Mouse (Mus musculus): ENCODE measurements at regions not wholly inside any gene's neighbourhood (a gene's known extent, or its start where the extent isn't known, plus 50 kb on each side); places are given as distances from the start of the nearest gene placed in this dataset.

- Histone ChIP-seq H3K27ac (replicated peaks; ENCODE audit: low read depth, low read length) (no peak overlapping the region), H3K36me3 (ENCODE audit: control insufficient read depth, insufficient read depth, low read length) (no peaks in the 10 kb centered on the region), H3K4me3 (ENCODE audit: low read depth, low read length) (no peak overlapping the region), H3K9ac (ENCODE audit: low read length) (no peak overlapping the region), H3K4me2 (ENCODE audit: low read depth, severe bottlenecking) (no peak overlapping the region), H3K4me1 (ENCODE audit: control insufficient read depth, insufficient read depth, low read length) (no peaks in the 10 kb centered on the region), H3K9me3 (ENCODE audit: control insufficient read depth, low read length) (no peaks in the 10 kb centered on the region), H3K27me3 (ENCODE audit: control insufficient read depth, insufficient read depth, low read length) (no peaks in the 10 kb centered on the region)
- DNase-seq (ENCODE audit: low spot score): no peak
- WGBS: 77% methylated on average over 2 of the region's 2 CpGs
- ATAC-seq (ENCODE audit: insufficient number of reproducible peaks, low FRiP score, low TSS enrichment, low read depth): no peak
These were observed 2557.0 kb upstream of the Gm6569 start for GRCm38 (mm10) chr15:71277388-71277787.

DNA sequence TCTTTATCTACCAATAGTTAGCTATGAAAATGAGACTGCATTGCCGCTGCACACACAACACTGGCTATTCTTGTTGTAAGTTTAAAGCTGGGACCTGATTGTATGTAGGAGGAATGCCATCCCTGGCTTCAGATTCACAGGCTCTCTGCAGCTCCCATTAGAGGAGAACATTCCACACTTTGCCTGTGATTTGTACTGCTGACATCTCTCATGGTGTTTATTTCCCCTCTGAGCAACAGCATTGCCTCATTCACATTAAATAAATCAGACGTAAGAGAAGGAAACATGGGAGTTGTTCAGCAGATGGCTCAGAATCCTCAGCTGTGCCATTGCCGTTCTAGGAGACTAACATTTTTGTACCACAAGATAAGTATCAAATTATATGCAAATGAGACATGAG is 2550.6 kb upstream of the Gm6569 start:
- Histone ChIP-seq H3K36me3 (ENCODE audit: control insufficient read depth, insufficient read depth, low read length) (no peaks in the 10 kb centered on the region), H3K4me2 (ENCODE audit: low read depth, severe bottlenecking) (no peak overlapping the region), H3K9ac (ENCODE audit: low read length) (no peak overlapping the region), H3K4me3 (ENCODE audit: low read depth, low read length) (no peak overlapping the region), H3K9me3 (ENCODE audit: control insufficient read depth, low read length) (no peaks in the 10 kb centered on the region), H3K27ac (replicated peaks; ENCODE audit: low read depth, low read length) (no peak overlapping the region), H3K27me3 (ENCODE audit: control insufficient read depth, insufficient read depth, low read length) (no peaks in the 10 kb centered on the region), H3K4me1 (ENCODE audit: control insufficient read depth, insufficient read depth, low read length) (no peaks in the 10 kb centered on the region)
- no peak for ATAC-seq (ENCODE audit: insufficient number of reproducible peaks, low FRiP score, low TSS enrichment, low read depth)
- DNase-seq (ENCODE audit: low spot score): no peak
- WGBS: 85% methylated on average over 3 of the region's 3 CpGs

DNA sequence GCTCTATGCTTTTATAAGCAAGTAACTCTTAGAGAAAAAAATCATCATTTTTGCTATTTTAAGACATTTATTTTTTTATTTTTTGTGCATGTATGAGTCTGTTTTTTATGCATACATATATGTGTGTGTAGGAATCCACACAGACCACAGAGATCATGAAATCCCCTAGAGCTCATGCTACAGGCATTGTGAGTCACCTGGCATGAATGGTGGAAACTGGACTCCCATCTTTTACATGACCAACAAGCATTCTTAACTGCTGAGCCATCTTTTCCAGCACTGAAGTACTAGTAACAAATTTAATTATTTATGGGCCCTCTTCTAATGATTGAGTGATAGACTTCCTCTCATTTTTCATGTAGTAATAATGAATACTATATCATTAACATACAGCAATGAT is 2531.8 kb upstream of the Gm6569 start:
- Histone ChIP-seq H3K4me3 (ENCODE audit: low read depth, low read length) (no peak overlapping the region), H3K27me3 (ENCODE audit: control insufficient read depth, insufficient read depth, low read length) (no peaks in the 10 kb centered on the region), H3K27ac (replicated peaks; ENCODE audit: low read depth, low read length) (no peak overlapping the region), H3K9me3 (ENCODE audit: control insufficient read depth, low read length) (no peaks in the 10 kb centered on the region), H3K4me1 (ENCODE audit: control insufficient read depth, insufficient read depth, low read length) (no peaks in the 10 kb centered on the region), H3K4me2 (ENCODE audit: low read depth, severe bottlenecking) (no peak overlapping the region), H3K36me3 (ENCODE audit: control insufficient read depth, insufficient read depth, low read length) (no peaks in the 10 kb centered on the region), H3K9ac (ENCODE audit: low read length) (no peak overlapping the region)
- no peak for ATAC-seq (ENCODE audit: insufficient number of reproducible peaks, low FRiP score, low TSS enrichment, low read depth)
- DNase-seq (ENCODE audit: low spot score): no peak

GRCm38 (mm10) chr15:71310230-71310629 is 2524.1 kb upstream of the Gm6569 start:
- DNase-seq (ENCODE audit: low spot score) (no peak), ATAC-seq (ENCODE audit: insufficient number of reproducible peaks, low FRiP score, low TSS enrichment, low read depth) (no peak)
- H3K36me3 ChIP-seq (ENCODE audit: control insufficient read depth, insufficient read depth, low read length): no peaks in the 10 kb centered on the region
- no peaks in the 10 kb centered on the region for H3K4me1 ChIP-seq (ENCODE audit: control insufficient read depth, insufficient read depth, low read length)
- no peak overlapping the region for H3K4me3 ChIP-seq (ENCODE audit: low read depth, low read length)
- H3K9ac ChIP-seq (ENCODE audit: low read length): no peak overlapping the region
- H3K4me2 ChIP-seq (ENCODE audit: low read depth, severe bottlenecking): no peak overlapping the region
- H3K27me3 ChIP-seq (ENCODE audit: control insufficient read depth, insufficient read depth, low read length): no peaks in the 10 kb centered on the region
- H3K27ac ChIP-seq (replicated peaks; ENCODE audit: low read depth, low read length): no peak overlapping the region
- no peaks in the 10 kb centered on the region for H3K9me3 ChIP-seq (ENCODE audit: control insufficient read depth, low read length)
- 62% methylated on average over 3 of the region's 3 CpGs for WGBS

DNA sequence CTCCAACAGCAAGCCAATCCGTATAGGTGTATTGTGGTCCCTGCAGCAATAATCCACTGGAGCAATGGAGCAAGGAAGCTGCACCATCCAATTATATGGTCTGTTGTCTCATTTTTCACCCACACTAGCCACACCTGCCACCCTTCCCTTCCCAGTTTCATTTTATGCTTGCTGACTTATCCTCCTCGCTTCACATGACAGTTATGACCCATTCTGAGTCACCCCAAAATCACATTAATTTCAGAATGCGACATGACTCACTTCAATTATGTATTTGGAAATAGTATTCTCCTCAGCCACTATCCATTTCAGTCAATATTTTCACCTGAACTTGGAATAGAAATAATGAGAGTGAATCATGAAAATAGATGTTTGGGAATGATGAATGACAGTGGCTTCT is 2507.8 kb upstream of the Gm6569 start:
- no peaks in the 10 kb centered on the region for H3K9me3 ChIP-seq (ENCODE audit: control insufficient read depth, low read length)
- 82% methylated on average over 3 of the region's 3 CpGs for WGBS

DNA sequence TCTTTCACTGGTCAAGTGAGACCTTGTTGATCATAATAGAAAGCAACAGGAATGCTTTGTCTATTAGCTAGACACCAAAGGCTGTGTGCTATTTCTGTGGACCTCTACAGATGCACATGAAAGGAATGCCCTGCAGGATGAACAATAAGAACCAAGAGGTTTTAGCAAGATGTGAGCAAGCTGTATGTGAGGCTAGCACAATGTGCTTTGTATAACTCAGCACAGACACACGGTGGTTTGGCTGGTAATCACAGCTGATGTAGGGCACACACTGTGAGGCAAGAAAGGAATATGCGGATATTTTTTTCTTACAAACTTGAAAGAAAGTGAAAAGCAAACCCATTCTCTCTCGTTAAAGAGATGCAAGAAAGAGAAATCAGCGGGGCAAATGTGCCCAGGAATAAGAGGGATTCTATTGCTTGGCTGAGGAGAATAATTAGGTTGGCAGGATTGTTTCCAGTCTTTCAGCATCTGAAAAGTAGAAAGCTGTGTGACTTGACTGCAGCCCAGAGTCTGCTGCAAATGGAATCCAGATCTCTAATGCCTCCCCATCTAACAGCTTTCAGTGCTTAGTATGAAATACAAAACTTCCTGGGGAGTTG is 2476.1 kb upstream of the Gm6569 start:
- Histone ChIP-seq H3K27ac (replicated peaks; ENCODE audit: low read depth, low read length) (no peak overlapping the region), H3K36me3 (ENCODE audit: control insufficient read depth, insufficient read depth, low read length) (no peaks in the 10 kb centered on the region), H3K27me3 (ENCODE audit: control insufficient read depth, insufficient read depth, low read length) (no peaks in the 10 kb centered on the region), H3K9me3 (ENCODE audit: control insufficient read depth, low read length) (no peaks in the 10 kb centered on the region), H3K4me2 (ENCODE audit: low read depth, severe bottlenecking) (no peak overlapping the region), H3K9ac (ENCODE audit: low read length) (no peak overlapping the region), H3K4me1 (ENCODE audit: control insufficient read depth, insufficient read depth, low read length) (no peaks in the 10 kb centered on the region), H3K4me3 (ENCODE audit: low read depth, low read length) (no peak overlapping the region)
- DNase-seq (ENCODE audit: low spot score) (no peak), ATAC-seq (ENCODE audit: insufficient number of reproducible peaks, low FRiP score, low TSS enrichment, low read depth) (no peak)
- WGBS: 63% methylated on average over 4 of the region's 4 CpGs

More for the DNA sequence above, 2507.8 kb upstream of the Gm6569 start:
- Histone ChIP-seq H3K4me2 (ENCODE audit: low read depth, severe bottlenecking) (no peak overlapping the region), H3K36me3 (ENCODE audit: control insufficient read depth, insufficient read depth, low read length) (no peaks in the 10 kb centered on the region), H3K9ac (ENCODE audit: low read length) (no peak overlapping the region), H3K27ac (replicated peaks; ENCODE audit: low read depth, low read length) (no peak overlapping the region), H3K4me1 (ENCODE audit: control insufficient read depth, insufficient read depth, low read length) (no peaks in the 10 kb centered on the region), H3K4me3 (ENCODE audit: low read depth, low read length) (no peak overlapping the region), H3K27me3 (ENCODE audit: control insufficient read depth, insufficient read depth, low read length) (no peaks in the 10 kb centered on the region)
- DNase-seq (ENCODE audit: low spot score): no peak
- ATAC-seq (ENCODE audit: insufficient number of reproducible peaks, low FRiP score, low TSS enrichment, low read depth): no peak

DNA sequence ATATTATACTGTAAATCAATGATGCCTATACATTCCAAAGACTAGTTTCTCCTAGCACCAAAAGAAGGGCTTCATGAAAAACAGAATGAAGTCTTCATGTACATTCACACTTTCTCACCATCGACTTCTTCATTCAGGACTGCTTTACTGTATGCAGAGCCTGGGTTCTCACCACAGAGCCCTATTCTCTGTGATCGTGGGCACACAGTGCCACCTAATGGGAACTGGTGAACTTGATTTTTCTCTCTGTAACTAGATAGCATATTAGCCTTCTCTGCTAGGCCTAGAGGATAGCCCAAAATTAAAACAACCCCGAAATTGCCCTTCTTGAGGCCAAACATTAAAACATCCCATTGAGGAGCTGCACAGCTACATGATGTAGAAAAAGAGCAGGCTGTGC is 2458.6 kb upstream of the Gm6569 start:
- no peaks in the 10 kb centered on the region for H3K9me3 ChIP-seq (ENCODE audit: control insufficient read depth, low read length)
- ATAC-seq (ENCODE audit: insufficient number of reproducible peaks, low FRiP score, low TSS enrichment, low read depth) (no peak), DNase-seq (ENCODE audit: low spot score) (peak; percentile 32)
- H3K27me3 ChIP-seq (ENCODE audit: control insufficient read depth, insufficient read depth, low read length): no peaks in the 10 kb centered on the region
- H3K9ac ChIP-seq (ENCODE audit: low read length): no peak overlapping the region
- WGBS: 50% methylated on average over 3 of the region's 3 CpGs
- no peaks in the 10 kb centered on the region for H3K36me3 ChIP-seq (ENCODE audit: control insufficient read depth, insufficient read depth, low read length)
- no peak overlapping the region for H3K4me3 ChIP-seq (ENCODE audit: low read depth, low read length)
- H3K4me2 ChIP-seq (ENCODE audit: low read depth, severe bottlenecking): no peak overlapping the region
- H3K27ac ChIP-seq (replicated peaks; ENCODE audit: low read depth, low read length): no peak overlapping the region
- H3K4me1 ChIP-seq (ENCODE audit: control insufficient read depth, insufficient read depth, low read length): no peaks in the 10 kb centered on the region

Measured in limb, embryonic 11.5 days (tissue).